14 mouse cellular contexts compared by ENCODE assay signal in the genomic region with DNA sequence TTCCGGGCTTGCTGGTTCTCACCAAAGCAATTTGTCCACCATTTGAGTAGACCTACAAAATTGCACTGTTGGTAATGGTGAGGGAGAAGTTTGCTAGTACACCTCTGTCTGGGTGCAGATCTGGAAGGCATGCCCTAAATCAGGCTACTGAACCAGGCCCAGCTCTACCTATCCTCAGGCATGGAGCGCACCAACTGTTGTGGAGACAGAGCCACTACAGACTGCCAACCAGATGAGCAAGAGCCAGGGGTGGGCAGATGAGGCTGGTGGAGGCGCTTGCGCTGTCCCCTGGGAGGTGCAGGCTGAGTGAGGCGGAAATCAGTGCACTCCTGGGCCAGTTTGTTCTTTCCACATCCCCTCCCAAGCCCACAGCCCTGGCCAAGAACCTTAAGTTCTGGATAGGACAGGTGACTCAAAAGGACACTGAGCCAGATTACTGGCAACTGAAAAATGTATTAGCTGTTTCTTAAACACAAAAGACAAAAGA. TPM values are rescaled to one million over a fixed set of nuclear protein-coding genes. Genes with fewer than 3 reads are reported as not detected.
DNase-seq lines count a peak whose midpoint lies in the region; ATAC-seq and TF ChIP-seq lines count a peak whose summit lies in the region.
"Had no signal": no experiment of that assay in that cellular context is flagged by ENCODE, and none has a peak within 500 bp of the region (broad histone marks: within the 10 kb centered on the region; RNA-seq: fewer than 3 reads in every experiment).

No protein-coding gene starts in this region.

- H3K4me1 ChIP-seq in heart, embryonic 11.5 days (ENCODE audit: control insufficient read depth, insufficient read depth, low read length) = peaks cover 13% of the 10 kb centered on the region
- H3K4me1 ChIP-seq in lung, postnatal 0 days (ENCODE audit: insufficient read depth, low read depth, low read length) = peaks cover 9% of the 10 kb centered on the region; the same call in 1 of the 2 replicates
- peaks cover 14% of the 10 kb centered on the region for H3K4me1 ChIP-seq in lung, adult 2 months (ENCODE audit: control insufficient read depth, insufficient read depth, low read length)
- H3K4me1 ChIP-seq in embryonic facial prominence, embryonic 15.5 days = peaks cover 66% of the 10 kb centered on the region
- H3K4me1 ChIP-seq: hindbrain, embryonic 12.5 days had no signal

- H3K9ac ChIP-seq in heart, embryonic 11.5 days (ENCODE audit: low read depth, low read length) = no peak overlapping the region
- H3K9ac ChIP-seq in lung, postnatal 0 days (replicated peaks; ENCODE audit: low read depth) = no peak overlapping the region
- H3K9ac ChIP-seq in embryonic facial prominence, embryonic 15.5 days = no peak overlapping the region
- H3K9ac ChIP-seq: hindbrain, embryonic 12.5 days; liver, embryonic 14.5 days had no signal

- peak overlapping the region; percentile 89 for H3K27ac ChIP-seq in heart, embryonic 11.5 days (ENCODE audit: low read depth, low read length)
- peak overlapping the region; percentile 33; the same call in 1 of the 2 replicates for H3K27ac ChIP-seq in lung, postnatal 0 days (ENCODE audit: low read length)
- H3K27ac ChIP-seq in embryonic facial prominence, embryonic 15.5 days (replicated peaks) = peak overlapping the region; percentile 90
- H3K27ac ChIP-seq: hindbrain, embryonic 12.5 days; liver, embryonic 14.5 days had no signal

- TF ChIP-seq EP300 in lung, postnatal 0 days (IDR thresholded peaks at IDR 0.05) = no peak

- TF ChIP-seq POLR2A in lung, adult 2 months (IDR thresholded peaks at IDR 0.05; ENCODE audit: borderline replicate concordance, extremely low read depth, low read depth, low read length) = no peak
- no peak for TF ChIP-seq POLR2A in myocyte (IDR thresholded peaks at IDR 0.05; ENCODE audit: insufficient read length, low read depth)

- WGBS in heart, embryonic 11.5 days (ENCODE audit: insufficient replicate concordance) = 90% methylated on average over 5 of the region's 5 CpGs
- 87% methylated on average over 5 of the region's 5 CpGs for WGBS in lung, postnatal 0 days
- WGBS in lung, adult 2 months = 90% methylated on average over 5 of the region's 5 CpGs
- WGBS in embryonic facial prominence, embryonic 15.5 days = 57% methylated on average over 5 of the region's 5 CpGs

- no peak for ATAC-seq in heart, embryonic 11.5 days (replicated peaks; ENCODE audit: insufficient number of reproducible peaks, low FRiP score, low TSS enrichment)
- 0 out of 2 replicates have a peak, but pooled peaks have one; percentile 19 for ATAC-seq in lung, postnatal 0 days
- peak; percentile 21; the same call in 1 of the 2 replicates for ATAC-seq in embryonic facial prominence, embryonic 15.5 days (ENCODE audit: insufficient number of reproducible peaks, low FRiP score, low TSS enrichment, low read depth)
- ATAC-seq: CD4-positive, CD25-positive, alpha-beta regulatory T cell, adult 4 months; intestine, postnatal 0 days had no signal

- no peak for DNase-seq in heart, adult 9 months (ENCODE audit: low spot score in 2 of 2)
- no peak for DNase-seq in lung, postnatal 0 days (ENCODE audit: low spot score)
- no peak for DNase-seq in lung, adult 2 months
- no peak for DNase-seq in natural killer cell, adult 2 months (ENCODE audit: low spot score in 2 of 2)
- DNase-seq in adrenal gland, adult (ENCODE audit: inconsistent age in 2 of 2, low spot score in 1 of 2) = no peak
- DNase-seq: cerebellum, postnatal 10 days; kidney, postnatal 36 days had no signal

- H3K4me3 ChIP-seq in heart, embryonic 11.5 days (ENCODE audit: low read depth, low read length) = no peak overlapping the region
- H3K4me3 ChIP-seq in lung, postnatal 0 days (ENCODE audit: low read depth, low read length) = no peak overlapping the region
- no peak overlapping the region for H3K4me3 ChIP-seq in lung, adult 2 months (replicated peaks; ENCODE audit: extremely low read depth, low read depth, low read length)
- H3K4me3 ChIP-seq in embryonic facial prominence, embryonic 15.5 days (replicated peaks) = no peak overlapping the region
- H3K4me3 ChIP-seq in myocyte = no peak overlapping the region
- H3K4me3 ChIP-seq: hindbrain, embryonic 12.5 days had no signal

- H3K9me3 ChIP-seq in heart, embryonic 11.5 days (replicated peaks; ENCODE audit: control insufficient read depth, low read length) = no peaks in the 10 kb centered on the region
- no peaks in the 10 kb centered on the region for H3K9me3 ChIP-seq in lung, postnatal 0 days (ENCODE audit: low read length)
- H3K9me3 ChIP-seq in embryonic facial prominence, embryonic 15.5 days (replicated peaks) = no peaks in the 10 kb centered on the region
- H3K9me3 ChIP-seq: hindbrain, embryonic 12.5 days had no signal

- no peak overlapping the region for H3ac ChIP-seq in myocyte (ENCODE audit: control insufficient read depth, insufficient read length)

- TF ChIP-seq CTCF in lung, postnatal 0 days (IDR thresholded peaks at IDR 0.05) = no peak
- TF ChIP-seq CTCF in lung, adult 2 months (IDR thresholded peaks at IDR 0.05; ENCODE audit: insufficient read depth, low read length) = no peak

- no peaks in the 10 kb centered on the region; the same call in 1 of the 2 replicates for H3K36me3 ChIP-seq in heart, embryonic 11.5 days (ENCODE audit: control insufficient read depth, insufficient read depth, low read length)
- 0 out of 2 replicates have a peak, but pooled peaks cover 4% of the 10 kb centered on the region for H3K36me3 ChIP-seq in lung, postnatal 0 days (ENCODE audit: insufficient read depth, low read length)
- 0 out of 2 replicates have a peak, but pooled peaks cover 4% of the 10 kb centered on the region for H3K36me3 ChIP-seq in embryonic facial prominence, embryonic 15.5 days
- H3K36me3 ChIP-seq in myocyte (ENCODE audit: control insufficient read depth, insufficient read depth) = no peaks in the 10 kb centered on the region

- no peaks in the 10 kb centered on the region for H3K79me2 ChIP-seq in myocyte (ENCODE audit: control insufficient read depth, insufficient read depth)

- no peaks in the 10 kb centered on the region for H3K27me3 ChIP-seq in heart, embryonic 11.5 days (ENCODE audit: control insufficient read depth, insufficient read depth, low read length)
- H3K27me3 ChIP-seq in lung, postnatal 0 days (replicated peaks; ENCODE audit: insufficient read depth, low read length) = no peaks in the 10 kb centered on the region
- H3K27me3 ChIP-seq in embryonic facial prominence, embryonic 15.5 days = no peaks in the 10 kb centered on the region
- no peaks in the 10 kb centered on the region for H3K27me3 ChIP-seq in myocyte (ENCODE audit: control insufficient read depth, insufficient read depth, insufficient read length)
- H3K27me3 ChIP-seq: hindbrain, embryonic 12.5 days had no signal

- no peak overlapping the region for H3K4me2 ChIP-seq in heart, embryonic 11.5 days
- H3K4me2 ChIP-seq in lung, postnatal 0 days (replicated peaks; ENCODE audit: low read depth, low read length) = no peak overlapping the region
- no peak overlapping the region for H3K4me2 ChIP-seq in embryonic facial prominence, embryonic 15.5 days (replicated peaks)
- peak overlapping the region; percentile 6 for H3K4me2 ChIP-seq in myocyte (ENCODE audit: low read depth)
- H3K4me2 ChIP-seq: hindbrain, embryonic 12.5 days had no signal

TF ChIP-seq in myocyte, 11 proteins besides CTCF, POLR2A, EP300 and RAD21:
- TF ChIP-seq POLR2AphosphoS2 (IDR thresholded peaks at IDR 0.05; ENCODE audit: insufficient read length, low read depth) (no peak), TCF3 (IDR thresholded peaks at IDR 0.05; ENCODE audit: insufficient read length, low read depth) (no peak), MAX (IDR thresholded peaks at IDR 0.05; ENCODE audit: low read depth) (no peak), CEBPB (IDR thresholded peaks at IDR 0.05; ENCODE audit: insufficient read depth, poor library complexity, severe bottlenecking) (no peak), MYOG (IDR thresholded peaks at IDR 0.05; ENCODE audit: control insufficient read depth in 1 of 3, insufficient read depth in 1 of 3, insufficient read length in 2 of 3, low read depth in 2 of 3) (no peak), REST (IDR thresholded peaks at IDR 0.05; ENCODE audit: insufficient read depth, insufficient read length) (no peak), USF1 (IDR thresholded peaks at IDR 0.05; ENCODE audit: low read depth) (no peak), E2F4 (IDR thresholded peaks at IDR 0.05; ENCODE audit: insufficient read depth) (no peak), MYOD1 (IDR thresholded peaks at IDR 0.05; ENCODE audit: control insufficient read depth in 1 of 3, insufficient read length in 2 of 3, low read depth in 2 of 3) (no peak), SRF (IDR thresholded peaks at IDR 0.05; ENCODE audit: control insufficient read depth, insufficient read length, low read depth) (no peak), TCF12 (IDR thresholded peaks at IDR 0.05; ENCODE audit: insufficient read depth, poor library complexity, severe bottlenecking) (no peak)

RNA-seq across cellular contexts. Expression of a gene that starts 44.1 kb away (rescaled TPM):
- 9.2 and 9.5 TPM in 2 replicates for polyA plus RNA-seq in heart, embryonic 11.5 days (2014; fragmentation: Nextera tagmentation; extraction: Ambion mirVana)
- polyA plus RNA-seq in lung, postnatal 0 days (2015; fragmentation: Nextera tagmentation; extraction: Ambion mirVana) = 13.8 and 16.6 TPM in 2 replicates
- polyA plus RNA-seq in lung, adult 2 months (2012; rRNA removed) = 120 and 125 TPM in 2 replicates
- polyA plus RNA-seq in embryonic facial prominence, embryonic 15.5 days (2015; fragmentation: Nextera tagmentation; extraction: Ambion mirVana) = 13.8 and 15.8 TPM in 2 replicates
- 108 TPM for polyA plus RNA-seq in myocyte (2012; fragmentation: generic; extraction: Trizol)
- polyA plus RNA-seq: CD4-positive, CD25-positive, alpha-beta regulatory T cell, adult 4 months had no signal

RNA-seq across cellular contexts. Expression of a gene that starts 58.8 kb away (rescaled TPM):
- 21.6 and 22.7 TPM in 2 replicates for polyA plus RNA-seq in heart, embryonic 11.5 days (2014; fragmentation: Nextera tagmentation; extraction: Ambion mirVana)
- polyA plus RNA-seq in lung, postnatal 0 days (2015; fragmentation: Nextera tagmentation; extraction: Ambion mirVana) = 10.0 and 11.1 TPM in 2 replicates
- polyA plus RNA-seq in lung, adult 2 months (2012; rRNA removed) = 33.3 TPM in 2 replicates
- polyA plus RNA-seq in embryonic facial prominence, embryonic 15.5 days (2015; fragmentation: Nextera tagmentation; extraction: Ambion mirVana) = 17.5 and 18.6 TPM in 2 replicates
- 26.8 TPM for polyA plus RNA-seq in myocyte (2012; fragmentation: generic; extraction: Trizol)

Comparison
In these comparisons a context has a peak if more than half of its experiments do, and no peak if none do; other contexts are left out.
1. H3K27ac ChIP-seq: peak in every context shown above with its lines; median percentile 90 in embryonic facial prominence, embryonic 15.5 days; 89 in heart, embryonic 11.5 days; 33 in lung, postnatal 0 days.